Mouse (Mus musculus) right cerebral cortex, postnatal 14 days (tissue): ENCODE results near the gene Tmpo.
A peak's percentile ranks its signal among the peaks of the same experiment; 100 is the strongest.

Experiments
- DNase-seq: peaks from one replicate; pipeline ENCODE4 v3.0.0; 2022

Tmpo gene

DNA sequence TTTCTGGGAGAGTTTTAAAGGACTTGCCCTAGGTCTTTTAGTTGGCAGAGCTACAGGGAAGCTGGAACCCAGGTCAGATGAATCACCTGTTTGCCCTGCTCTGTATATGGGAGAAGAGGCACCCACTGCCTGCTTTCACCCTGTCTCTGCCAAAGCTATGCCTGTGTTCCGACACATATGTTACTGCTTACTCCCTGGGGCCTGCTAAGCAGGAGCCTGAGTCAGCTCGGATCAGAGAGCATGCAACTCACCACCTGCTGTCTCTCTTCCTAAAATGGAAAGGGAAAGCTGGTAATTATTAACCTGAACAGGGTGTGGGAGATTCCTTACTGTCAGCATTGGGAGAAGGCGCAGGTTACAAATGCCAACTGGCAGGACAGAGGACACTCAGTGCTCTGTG is 2.2 kb upstream of the Tmpo start:
- DNase-seq = no peak

DNA sequence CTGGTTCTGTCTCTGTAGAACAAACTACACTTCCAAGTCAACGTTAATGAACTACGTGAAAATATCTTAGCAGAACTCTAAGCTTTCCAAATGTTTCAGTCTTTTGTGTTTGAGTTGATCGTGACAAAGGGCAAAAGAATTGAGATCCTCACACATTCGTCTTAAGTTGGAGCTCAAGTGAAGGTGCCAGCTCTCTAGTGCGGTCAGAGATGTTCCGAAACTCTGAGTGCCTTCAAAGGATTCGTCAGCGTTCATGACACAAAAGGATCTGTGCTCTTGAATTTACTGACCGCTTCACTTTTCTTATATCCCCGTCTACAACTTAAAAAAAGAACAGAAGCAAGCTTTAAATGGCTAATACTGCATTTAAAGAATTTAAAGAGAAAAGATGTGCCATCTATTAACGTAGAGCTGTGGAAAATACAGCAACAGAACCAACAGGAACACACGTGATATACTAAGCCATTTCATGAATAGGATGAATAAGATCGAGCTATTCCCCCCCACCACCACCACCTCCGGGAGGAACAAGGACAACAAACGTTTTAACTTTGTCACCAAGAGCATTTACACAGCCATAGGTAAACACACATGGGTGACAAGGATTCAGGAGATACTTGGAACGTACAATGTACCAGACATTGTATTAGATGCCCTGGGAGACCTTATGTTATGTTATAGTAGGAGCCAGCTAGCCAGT is 1.3 kb upstream of the Tmpo start:
- no peak for DNase-seq

DNA sequence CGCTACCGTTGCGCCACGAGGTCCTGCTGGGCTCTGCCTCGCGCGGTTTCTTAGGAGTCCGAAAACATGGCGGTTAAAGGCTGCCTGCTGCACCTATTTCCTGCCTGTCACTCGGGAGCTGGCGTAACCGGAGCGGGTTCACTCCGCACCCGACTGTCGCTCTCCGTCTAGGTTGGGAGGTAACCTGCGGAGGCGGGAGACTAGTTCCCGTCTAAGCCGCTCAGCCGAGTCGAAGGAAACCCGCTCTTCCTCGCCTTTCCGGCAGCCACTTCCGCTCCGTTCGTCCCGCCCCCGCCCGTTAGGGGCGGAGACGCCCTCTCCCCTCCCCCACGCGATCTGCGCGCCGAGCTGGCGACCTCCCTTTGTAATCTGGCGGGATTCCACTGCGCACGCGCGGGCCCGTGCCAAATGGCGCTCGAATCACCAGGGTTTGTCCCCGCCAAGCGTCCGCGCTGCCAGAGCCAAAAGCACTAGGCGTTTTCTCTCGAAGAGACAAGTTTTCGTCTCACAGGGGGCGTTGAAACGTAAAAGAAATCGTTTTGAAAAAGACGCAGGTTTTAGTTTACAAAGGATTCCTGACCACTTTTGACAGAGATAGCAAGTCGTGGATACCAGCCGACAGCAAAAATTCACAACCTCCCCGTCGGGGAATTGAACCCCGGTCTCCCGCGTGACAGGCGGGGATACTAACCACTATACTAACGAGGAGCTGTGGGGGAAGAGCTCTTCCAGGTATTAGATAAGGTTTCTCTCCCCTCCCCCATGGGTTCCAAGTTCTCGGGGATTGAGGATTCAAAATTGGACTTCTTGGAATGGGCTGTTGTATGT is 560 bp upstream of the Tmpo start:
- peak; percentile 100 for DNase-seq

GRCm38 (mm10) chr10:91180301-91180700 is 814 bp downstream of the Tmpo start:
- DNase-seq = no peak

DNA sequence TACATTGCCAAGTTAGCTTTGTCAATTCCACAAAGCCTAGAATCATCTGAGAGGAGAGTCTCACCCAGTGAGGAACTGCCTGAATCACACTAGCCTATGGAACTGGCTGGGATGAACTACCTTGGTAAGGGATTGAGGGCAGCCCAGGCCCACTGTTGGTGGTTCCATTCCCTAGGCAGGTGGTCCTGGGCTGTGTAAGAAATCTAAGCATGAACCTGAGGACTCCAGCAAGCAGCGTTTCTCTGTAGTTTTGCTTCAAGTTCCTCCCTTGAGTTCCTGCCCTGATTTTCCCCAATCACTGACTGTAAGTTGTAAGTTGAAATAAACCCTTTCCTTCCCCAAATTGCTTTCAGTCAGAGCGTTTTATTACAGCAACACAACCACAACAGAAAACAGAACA is 1.3 kb downstream of the Tmpo start:
- DNase-seq = no peak

- DNase-seq = no peak
Observed at GRCm38 (mm10) chr10:91177201-91177600, 3.9 kb downstream of the Tmpo start.

- no peak for DNase-seq
Observed at GRCm38 (mm10) chr10:91172329-91173100, 8.6 kb downstream of the Tmpo start.

DNA sequence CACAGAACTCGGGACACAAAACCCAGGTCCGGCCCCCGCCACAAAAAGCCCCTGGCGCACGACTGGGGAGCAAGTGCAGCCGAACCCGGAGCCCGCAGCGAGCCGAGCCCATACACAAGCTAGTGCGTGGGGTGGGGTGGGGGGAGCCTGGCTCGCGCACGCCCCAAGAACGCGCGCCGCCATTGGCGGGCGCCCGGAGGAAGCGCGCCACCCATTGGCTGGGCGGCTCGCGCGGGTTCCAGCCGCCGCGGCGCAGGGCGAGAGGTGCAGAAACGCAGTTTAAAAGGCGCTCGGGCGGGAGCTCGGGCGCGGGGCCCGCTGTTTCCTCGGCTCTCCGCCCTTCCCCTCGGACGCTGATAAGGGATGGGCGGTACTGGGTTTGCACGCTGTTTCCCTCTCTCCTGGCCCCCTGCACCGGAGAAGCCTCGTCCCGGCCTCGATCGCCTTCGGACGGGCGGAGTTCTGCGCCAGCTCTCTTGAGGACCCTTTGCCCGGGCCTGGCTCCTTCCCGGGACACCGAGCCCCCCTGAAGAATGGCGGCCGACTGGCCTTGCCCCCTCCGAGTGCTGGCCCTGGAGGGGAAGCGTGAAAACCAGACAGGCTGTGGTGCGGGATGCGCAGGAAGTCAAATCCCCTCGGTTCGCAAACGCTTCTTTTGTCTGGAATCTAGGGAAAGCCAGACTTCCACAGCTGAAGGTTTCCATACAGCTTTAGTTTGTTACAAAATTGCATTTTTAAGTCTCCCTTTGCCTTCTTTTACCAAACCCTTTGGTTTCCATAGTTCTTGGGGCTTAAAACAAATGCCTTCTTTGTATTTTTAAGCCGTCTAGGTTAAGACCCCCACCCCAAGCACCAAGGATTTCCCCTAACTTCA is 9.4 kb downstream of the Tmpo start:
- peak; percentile 86 for DNase-seq

GRCm38 (mm10) chr10:91171041-91171440 is 10.1 kb downstream of the Tmpo start:
- DNase-seq = no peak

DNA sequence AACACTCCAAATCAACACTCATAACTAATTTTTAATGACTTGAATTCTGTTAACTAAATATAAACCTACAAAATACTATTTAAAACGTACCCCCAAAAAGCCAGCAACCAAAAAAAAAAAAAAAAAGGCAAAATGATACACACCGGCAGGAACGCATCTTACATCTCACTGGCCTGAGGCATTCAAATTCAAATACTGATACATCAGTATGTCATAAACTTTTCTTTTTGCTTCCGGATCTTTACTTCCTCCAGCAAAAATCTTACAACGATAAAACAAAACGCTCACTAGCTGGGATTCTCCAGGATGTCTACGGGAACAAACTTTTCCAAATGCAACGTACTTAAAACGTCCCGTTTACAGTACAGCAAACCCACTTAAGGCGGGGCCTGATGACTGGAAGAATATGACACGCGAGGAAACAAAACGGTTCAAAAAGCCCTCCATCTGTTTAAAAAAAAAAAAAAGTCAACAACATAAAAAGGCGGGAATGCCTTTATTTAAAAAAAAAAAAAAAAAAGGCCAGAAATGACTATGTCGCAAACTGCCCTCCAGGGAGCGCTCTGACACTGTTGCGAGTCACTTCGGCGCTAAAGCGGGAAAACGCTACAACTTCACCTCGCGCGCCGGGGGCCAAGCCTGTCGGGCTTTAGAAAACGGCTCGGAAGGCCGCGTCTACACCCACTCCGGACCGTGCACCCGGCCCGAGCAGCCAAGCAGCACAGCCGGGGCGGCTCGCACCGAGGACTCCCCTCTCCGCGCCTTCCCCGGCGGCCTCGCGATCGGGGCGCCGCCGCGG is 10.8 kb downstream of the Tmpo start:
- peak; percentile 88 for DNase-seq

DNA sequence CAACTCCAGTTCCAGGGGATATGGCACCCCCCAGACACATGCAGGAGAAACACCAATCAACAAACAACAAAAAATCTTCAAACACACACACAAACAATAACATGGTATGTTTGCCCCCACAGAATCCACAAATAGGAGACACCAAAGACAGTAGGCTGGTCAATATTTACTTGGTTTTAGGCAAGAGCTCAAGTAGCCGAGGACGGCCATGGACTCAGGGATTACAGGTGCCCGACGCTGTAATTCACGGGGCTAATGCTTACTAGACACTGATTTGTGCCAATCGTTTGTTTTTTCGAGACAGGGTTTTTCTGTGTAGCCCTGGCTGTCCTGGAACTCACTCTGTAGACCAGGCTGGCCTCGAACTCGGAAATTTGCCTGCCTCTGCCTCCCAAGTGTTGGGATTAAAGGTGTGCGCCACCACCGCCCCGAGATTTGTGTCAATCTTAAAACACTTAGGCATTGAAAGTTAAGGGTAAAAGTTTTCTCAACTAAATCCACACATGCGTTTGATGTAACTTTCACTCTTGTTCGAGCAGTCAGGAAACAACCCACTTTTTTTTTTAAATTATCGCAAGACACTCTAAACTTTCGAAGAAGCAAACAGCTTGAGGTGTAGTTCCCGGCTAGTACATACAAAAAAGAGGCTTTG is 11.6 kb downstream of the Tmpo start:
- DNase-seq = no peak

DNA sequence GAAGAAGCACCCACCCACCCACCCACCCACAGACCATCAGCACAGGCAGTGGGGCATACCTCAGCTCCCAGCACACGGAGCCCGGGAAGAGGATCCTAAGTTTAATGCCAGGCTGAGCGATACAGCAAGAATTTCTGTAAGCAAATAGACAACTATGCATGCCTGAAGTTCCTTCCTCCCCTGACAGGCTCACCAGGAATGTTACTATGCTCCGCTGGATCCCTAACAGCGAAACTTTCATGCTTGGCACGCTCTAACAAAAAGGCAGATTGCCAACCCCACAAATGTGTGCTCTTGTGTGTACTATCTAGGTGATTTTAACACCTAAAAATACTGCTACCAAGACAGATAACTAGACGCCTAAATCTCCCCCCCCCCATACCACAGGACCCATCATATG is 13.8 kb downstream of the Tmpo start:
- no peak for DNase-seq

DNA sequence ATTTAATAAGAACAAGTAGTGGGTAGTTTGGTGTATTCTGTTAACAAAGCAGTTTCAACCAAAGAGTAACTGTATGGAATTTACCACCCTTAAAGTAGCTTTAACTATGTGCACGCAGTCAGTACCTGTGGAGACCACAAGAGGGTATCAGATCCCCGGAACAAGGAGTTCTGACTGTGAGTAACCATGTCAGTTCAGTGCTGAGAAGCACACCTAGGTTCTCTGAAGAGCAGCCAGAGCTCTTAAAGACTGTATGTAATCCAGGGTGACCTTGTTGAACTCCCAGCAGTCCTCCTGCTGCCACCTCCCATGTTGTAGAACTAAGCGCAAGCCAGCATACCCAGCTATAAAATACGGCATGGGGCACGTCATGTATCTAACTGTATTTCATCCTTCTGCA is 14.2 kb downstream of the Tmpo start:
- DNase-seq = peak; percentile 43

- no peak for DNase-seq
Observed at GRCm38 (mm10) chr10:91165850-91166249, 15.3 kb downstream of the Tmpo start.

DNA sequence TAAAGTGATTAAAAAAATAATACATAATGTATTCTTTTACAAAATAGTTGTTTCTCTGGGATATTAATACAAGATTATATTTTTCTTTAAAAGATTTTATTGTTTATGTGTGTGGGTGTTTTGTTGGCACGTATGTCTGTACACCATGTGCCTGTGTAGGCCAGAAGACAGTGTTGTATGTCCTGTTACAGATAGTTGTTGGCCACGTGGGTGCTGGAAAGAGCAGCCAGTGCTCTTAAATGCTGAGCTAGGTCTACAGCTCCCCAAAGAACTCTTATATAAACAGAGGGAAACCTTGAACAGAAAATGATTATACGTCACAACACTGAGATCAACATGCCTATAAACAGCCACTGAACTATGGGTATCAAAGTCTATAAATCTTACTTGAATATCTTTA is 16.6 kb downstream of the Tmpo start:
- no peak for DNase-seq

GRCm38 (mm10) chr10:91162511-91163163 is 18.5 kb downstream of the Tmpo start:
- DNase-seq = no peak

DNA sequence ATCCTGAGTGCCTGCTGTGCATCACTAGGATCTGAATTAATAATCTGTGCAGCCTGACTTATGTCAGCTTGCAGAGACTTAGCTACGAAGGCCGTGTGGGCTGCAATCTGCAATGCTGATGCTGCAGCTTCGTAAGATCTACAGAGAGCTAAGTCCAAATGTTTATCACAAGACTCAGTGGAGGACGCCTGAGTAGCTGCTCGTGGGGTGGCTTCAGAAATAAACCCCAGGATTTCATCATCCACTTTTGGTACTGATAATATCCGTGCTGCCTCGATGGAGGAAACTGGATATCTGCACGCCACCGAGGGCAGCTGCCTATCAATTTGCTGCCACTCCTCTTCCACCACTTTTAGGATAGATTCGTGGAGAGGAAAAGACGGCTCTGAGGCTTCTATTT is 19.0 kb downstream of the Tmpo start:
- DNase-seq = no peak

DNA sequence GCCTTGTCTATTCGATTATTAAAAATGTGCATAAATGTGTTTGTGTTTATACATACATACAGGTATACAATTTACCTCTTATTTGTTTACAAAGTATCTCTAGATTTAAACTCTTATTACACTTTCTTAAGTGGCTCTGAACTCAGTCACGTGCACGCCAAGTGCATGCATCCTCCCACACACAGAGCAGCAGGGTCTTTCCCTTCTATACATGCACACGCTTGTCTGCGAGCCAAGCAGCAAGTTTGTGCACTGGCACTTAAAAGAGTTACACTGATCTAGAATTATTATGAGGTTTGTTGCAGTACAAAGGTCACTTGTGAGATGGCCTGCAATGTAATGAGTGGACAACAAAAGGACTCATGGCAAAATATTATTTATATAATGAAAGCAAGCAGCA is 20.1 kb downstream of the Tmpo start:
- no peak for DNase-seq

GRCm38 (mm10) chr10:91158442-91158841 is 22.7 kb downstream of the Tmpo start:
- no peak for DNase-seq

DNA sequence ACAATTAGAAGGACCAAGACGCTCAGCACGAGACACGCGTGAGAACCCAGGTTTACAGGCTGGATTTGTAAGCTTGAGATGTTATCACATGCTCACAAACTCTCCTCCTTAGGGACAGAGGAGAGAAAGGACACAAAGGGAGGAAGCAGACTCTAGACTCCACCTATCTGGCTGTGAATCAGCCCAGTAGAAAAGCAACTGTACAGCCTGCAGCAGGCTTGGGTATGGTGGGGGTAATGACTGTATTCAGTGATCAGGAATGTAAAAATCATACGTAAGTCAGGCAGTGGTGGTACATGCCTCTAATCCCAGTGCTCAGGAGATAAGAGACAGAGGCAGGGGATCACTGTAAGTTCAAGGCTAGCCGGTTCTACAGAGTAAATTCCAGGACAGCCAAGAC is 24.8 kb downstream of the Tmpo start:
- no peak for DNase-seq
